Mouse (Mus musculus): ENCODE results near the gene Tbk1.

Tbk1 gene

DNA sequence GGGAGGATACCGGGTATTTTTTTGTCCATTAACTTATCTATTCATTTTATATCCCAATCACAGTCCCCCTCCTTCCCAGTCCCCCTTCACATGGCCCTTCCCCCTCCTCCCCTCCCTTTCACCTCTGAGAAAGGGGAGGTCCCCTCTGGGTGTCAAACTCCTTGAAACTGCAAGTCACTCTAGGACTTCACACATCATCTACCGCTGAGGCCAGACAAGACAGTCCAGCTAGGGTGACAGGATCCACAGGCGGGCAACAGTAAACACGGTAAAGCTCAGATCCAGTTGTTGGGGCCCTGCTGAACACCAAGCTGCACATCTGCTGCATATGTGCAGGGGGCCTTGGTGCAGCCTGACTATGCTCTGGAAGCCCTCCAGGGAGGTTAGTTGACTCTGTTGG is 51.6 kb downstream of the Tbk1 start:
- DNase-seq: no peak

- peak; percentile 47 to 58 for DNase-seq
Observed at GRCm38 (mm10) chr10:121533137-121533872, 53.3 kb downstream of the Tbk1 start.

DNA sequence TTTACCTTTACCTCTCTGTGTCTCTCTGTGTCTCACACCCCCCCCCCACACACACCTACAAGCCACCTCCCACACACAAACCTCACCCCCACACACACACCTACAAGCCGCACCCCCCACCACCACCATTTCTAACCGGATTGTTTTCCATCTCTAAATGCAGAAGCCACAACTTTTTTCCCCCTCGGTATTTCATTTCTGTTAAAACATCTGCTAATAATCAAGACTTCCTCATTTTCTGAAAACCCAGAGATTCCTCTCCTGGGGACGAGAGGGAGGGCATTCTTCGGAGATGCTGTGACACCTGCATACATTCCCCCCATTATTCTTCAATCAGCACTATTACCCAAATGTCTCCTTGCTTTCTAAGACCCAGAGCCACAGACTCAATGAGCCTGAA is 55.0 kb downstream of the Tbk1 start:
- no peak for DNase-seq

- DNase-seq: no peak
Observed at GRCm38 (mm10) chr10:121530365-121531003, 56.1 kb downstream of the Tbk1 start.

DNA sequence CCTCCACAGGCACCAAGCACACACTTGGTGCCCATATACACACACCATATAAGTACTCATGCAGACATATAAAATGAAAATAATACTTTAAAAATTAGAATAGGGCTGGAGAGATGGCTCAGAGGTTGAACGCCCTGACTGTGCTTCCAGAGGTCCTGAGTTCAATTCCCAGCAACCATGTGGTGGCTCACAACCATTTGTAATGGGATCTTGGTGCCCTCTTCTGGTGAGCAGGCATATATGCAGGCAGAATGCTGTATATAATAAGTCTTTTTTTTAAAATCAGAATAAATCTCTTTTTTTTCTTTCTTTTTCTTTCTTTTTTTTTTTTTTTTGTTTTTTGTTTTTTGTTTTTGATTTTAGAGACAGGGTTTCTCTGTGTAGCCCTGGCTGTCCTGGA is 57.3 kb downstream of the Tbk1 start:
- DNase-seq: no peak

DNA sequence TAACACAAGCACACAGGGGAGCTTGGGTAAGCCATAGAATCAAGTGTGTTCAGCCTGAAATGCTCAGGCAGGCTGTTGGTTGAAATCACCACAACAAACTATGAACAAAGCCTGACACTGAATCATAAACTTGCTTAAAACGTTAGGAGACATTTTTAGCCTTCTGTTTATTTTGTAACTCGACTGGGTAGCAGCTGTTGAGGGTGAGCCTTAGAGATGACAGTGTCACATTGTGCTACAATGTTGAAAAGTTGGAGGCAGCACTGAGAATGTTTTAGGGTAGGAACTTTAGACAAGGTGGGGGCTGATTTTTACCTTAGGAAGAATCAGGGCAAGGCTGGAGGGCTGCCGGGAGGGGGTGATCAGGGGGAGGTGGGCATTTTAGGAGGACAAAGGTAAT is 58.1 kb downstream of the Tbk1 start:
- DNase-seq: no peak

GRCm38 (mm10) chr10:121527114-121527513 is 59.5 kb downstream of the Tbk1 start:
- no peak for DNase-seq

- peak in 1 of 2 experiments; percentile 51 for DNase-seq
Observed at GRCm38 (mm10) chr10:121520923-121521585, 65.5 kb downstream of the Tbk1 start.

- no peak for DNase-seq
Observed at GRCm38 (mm10) chr10:121519710-121520109, 66.9 kb downstream of the Tbk1 start.

DNA sequence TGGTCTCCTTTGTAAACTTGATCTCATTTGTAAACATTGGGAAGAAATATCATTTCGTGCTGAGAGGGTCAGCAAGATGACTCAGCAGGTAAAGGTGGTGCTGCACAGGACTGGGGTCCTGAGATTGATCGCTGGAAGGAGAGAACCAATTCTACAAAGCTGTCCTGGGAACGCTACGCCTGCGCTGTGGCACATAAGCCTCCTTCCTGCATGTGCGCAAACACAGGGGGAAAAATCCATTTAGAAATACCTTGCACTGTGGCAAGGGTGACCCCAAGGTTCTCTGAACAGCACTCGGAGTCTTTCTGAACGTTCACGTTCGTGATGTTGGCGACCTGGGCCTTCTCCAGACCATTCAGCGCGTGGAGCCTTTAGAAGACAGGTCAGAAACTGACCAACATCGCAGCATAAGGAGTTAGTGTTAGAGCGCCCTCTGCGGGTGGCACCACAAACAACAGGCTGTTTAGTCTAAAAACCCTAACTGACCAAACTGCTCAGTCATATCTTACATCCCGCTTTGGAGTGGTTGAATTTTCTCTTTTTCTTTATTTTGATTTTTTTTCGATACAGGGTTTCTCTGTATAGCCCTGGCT is 70.5 kb downstream of the Tbk1 start:
- peak; percentile 87 to 88 for DNase-seq

DNA sequence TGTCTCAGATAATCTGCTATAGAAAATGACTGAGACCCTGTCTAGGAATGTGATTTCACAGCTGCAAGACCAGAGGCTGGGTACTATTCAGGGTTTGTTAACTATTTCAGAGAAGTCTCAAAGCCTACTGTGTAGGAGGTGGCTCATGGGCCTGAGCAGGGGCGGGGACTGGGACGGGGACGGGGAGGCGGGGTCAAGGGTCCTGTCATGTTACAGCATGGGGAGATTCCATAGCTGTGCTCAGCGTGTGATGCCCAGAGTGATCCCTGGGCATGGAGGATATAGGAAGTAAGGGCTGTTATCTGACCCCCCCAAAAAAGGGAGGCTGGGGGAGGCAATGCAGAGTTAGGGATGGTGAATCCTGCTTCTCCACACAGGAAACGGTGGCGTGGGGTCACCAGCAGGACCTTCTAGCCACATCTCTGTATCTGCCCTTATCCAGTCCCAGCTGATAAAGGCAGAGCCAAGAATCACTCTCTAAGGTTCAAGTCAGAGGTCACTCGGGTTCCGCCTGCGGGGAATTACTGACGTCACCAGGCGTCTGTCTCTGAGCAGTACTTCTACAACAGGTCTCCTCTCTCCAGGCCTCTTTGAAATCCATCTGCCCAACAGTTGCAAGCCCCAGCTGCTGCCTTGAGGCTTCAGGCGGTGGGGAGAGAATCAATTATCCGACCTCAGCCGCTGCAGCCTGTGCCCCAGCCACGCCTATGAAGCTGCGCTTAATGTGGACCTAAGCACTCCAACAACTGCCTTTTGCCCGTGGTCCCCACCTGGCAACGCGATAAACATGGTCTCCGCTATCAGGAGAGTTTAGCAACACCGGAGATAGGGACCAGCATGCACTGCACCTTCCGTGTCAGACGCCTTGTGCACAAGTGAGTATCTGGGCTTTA is 76.6 kb downstream of the Tbk1 start:
- DNase-seq: peak; percentile 60 to 75

GRCm38 (mm10) chr10:121507755-121508544 is 78.6 kb downstream of the Tbk1 start:
- DNase-seq: no peak

- peak; percentile 80 to 81 for DNase-seq
Observed at GRCm38 (mm10) chr10:121506731-121507583, 79.6 kb downstream of the Tbk1 start.

GRCm38 (mm10) chr10:121505929-121506328 is 80.7 kb downstream of the Tbk1 start:
- no peak for DNase-seq

- DNase-seq: peak; percentile 85 to 90
Observed at GRCm38 (mm10) chr10:121504973-121505911, 81.3 kb downstream of the Tbk1 start.

GRCm38 (mm10) chr10:121501160-121501559 is 85.4 kb downstream of the Tbk1 start:
- peak; percentile 57 to 58 for DNase-seq

DNA sequence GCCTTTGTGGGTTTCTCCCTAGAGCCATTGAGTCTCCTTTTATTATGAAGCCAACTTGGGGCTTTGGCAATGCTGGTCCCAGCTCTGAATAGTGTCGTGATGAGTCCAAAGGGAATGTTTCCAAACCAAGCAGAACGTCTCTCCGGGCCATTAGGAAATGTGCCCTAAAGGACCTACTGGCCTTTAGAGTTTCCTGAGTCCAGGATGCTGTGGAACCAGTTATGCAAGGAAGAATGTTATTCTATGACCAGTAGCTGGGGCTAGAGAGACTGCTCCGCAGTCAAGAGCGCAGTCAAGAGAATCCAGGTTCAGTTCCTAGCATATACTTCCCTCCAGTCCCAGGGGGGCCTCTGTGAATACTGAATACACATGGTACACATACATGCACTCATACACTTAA is 86.6 kb downstream of the Tbk1 start:
- peak; percentile 47 to 71 for DNase-seq

GRCm38 (mm10) chr10:121499063-121499462 is 87.5 kb downstream of the Tbk1 start:
- DNase-seq: no peak

GRCm38 (mm10) chr10:121498481-121498904 is 88.1 kb downstream of the Tbk1 start:
- peak; percentile 81 to 87 for DNase-seq
